Mouse (Mus musculus) hindbrain, embryonic 14.5 days (tissue): ENCODE measurements around the gene F11r. TPM values are rescaled to one million over a fixed set of nuclear protein-coding genes. Genes with fewer than 3 reads are reported as not detected.

Source experiments
- ATAC-seq: fragments of 200-750 bp; cut with Nextera tagmentation; 2 replicates; pipeline ENCODE4 v1.8.0; 2017; ENCODE audit warnings: moderate number of reproducible peaks, mild to moderate bottlenecking, moderate TSS enrichment, moderate library complexity; ENCODE audit not compliant: low FRiP score
- DNase-seq: peaks from one replicate; pipeline ENCODE4 v3.0.0-alpha.2; 2015; ENCODE audit warnings: low spot score
- H3K27ac ChIP-seq: fragments of 300-500 bp; sonication (generic); 2 replicates; pipeline ENCODE4 v1.5.1; 2014; ENCODE audit warnings: mild to moderate bottlenecking, moderate library complexity
- H3K27me3 ChIP-seq: fragments of 300-500 bp; sonication (generic); 2 replicates; pipeline ENCODE4 v1.6.1; 2014; ENCODE audit warnings: mild to moderate bottlenecking, low read length, mixed read lengths; ENCODE audit not compliant: control insufficient read depth, insufficient read depth
- H3K36me3 ChIP-seq: fragments of 300-500 bp; sonication (generic); replicated peaks from 2 replicates; pipeline ENCODE4 v1.6.1; 2014; ENCODE audit not compliant: control insufficient read depth, insufficient read depth
- H3K4me1 ChIP-seq: fragments of 300-500 bp; sonication (generic); replicated peaks from 2 replicates; pipeline ENCODE4 v1.6.1; 2014; ENCODE audit warnings: antibody characterized with exemption, low read length, mixed read lengths; ENCODE audit not compliant: control insufficient read depth, insufficient read depth
- H3K4me2 ChIP-seq: fragments of 300-500 bp; sonication (generic); replicated peaks from 2 replicates; pipeline ENCODE4 v1.6.1; 2014; ENCODE audit warnings: mild to moderate bottlenecking, moderate library complexity
- H3K4me3 ChIP-seq: fragments of 300-500 bp; sonication (generic); replicated peaks from 2 replicates; pipeline ENCODE4 v1.5.1; 2014; ENCODE audit warnings: mild to moderate bottlenecking, low read length
- H3K9ac ChIP-seq: fragments of 300-500 bp; sonication (generic); 2 replicates; pipeline ENCODE4 v1.6.1; 2014
- H3K9me3 ChIP-seq: fragments of 300-500 bp; sonication (generic); 2 replicates; pipeline ENCODE4 v1.6.1; 2016; ENCODE audit warnings: low read length; ENCODE audit not compliant: control insufficient read depth
- WGBS: fragments of 180-500 bp; shearing (Covaris S2); extraction: QIAGEN DNeasy Blood & Tissue Kit; methylation state at CpG from one replicate; pipeline ENCODE4 v1.1.7; 2014; 5-methylcytosine and 5-hydroxymethylcytosine counted together
- polyA plus RNA-seq: library from polyadenylated mRNA; unstranded; fragments of >200 nt; fragmentation: Nextera tagmentation; extraction: Ambion mirVana; gene quantifications from 2 replicates; pipeline ENCODE4 v1.2.1, GENCODE M21; 2014

Gene F11r
- polyA plus RNA-seq, 1 experiment from 2014 or later = 14.0 TPM

DNA sequence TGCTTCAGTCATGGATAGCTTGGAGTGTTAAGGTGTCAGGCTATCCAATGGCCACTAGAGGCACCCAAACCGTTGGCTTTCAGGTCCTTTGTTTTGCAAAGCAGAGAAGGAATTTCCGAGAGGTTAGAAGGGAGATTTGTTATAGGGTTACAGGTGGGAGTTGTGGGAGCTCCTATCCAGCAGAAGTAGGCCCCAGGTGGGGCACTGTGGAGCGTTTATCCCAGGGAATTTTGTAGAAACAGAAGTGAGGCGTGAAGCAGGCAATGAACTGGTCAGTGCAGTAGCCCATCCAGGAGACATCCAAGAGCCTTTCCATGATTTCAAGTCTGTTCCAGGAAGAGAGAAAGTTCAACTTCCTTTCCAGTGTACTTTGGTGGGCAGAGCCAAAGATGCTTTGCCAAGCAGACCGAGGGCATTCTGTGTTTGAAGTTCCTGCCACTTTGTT lies 64.3 kb downstream of the F11r start:
- Histone ChIP-seq H3K9ac (peak overlapping the region; percentile 28; the same call in 1 of the 2 replicates), H3K27ac (peak overlapping the region; percentile 68), H3K27me3 (no peaks in the 10 kb centered on the region), H3K4me2 (peak overlapping the region; percentile 79), H3K4me3 (no peak overlapping the region), H3K9me3 (no peaks in the 10 kb centered on the region), H3K4me1 (peaks cover 11% of the 10 kb centered on the region; the same call in 1 of the 2 replicates), H3K36me3 (no peaks in the 10 kb centered on the region)
- peak; percentile 61 for DNase-seq
- 7% methylated on average over 5 of the region's 5 CpGs for WGBS
- ATAC-seq = no peak

DNA sequence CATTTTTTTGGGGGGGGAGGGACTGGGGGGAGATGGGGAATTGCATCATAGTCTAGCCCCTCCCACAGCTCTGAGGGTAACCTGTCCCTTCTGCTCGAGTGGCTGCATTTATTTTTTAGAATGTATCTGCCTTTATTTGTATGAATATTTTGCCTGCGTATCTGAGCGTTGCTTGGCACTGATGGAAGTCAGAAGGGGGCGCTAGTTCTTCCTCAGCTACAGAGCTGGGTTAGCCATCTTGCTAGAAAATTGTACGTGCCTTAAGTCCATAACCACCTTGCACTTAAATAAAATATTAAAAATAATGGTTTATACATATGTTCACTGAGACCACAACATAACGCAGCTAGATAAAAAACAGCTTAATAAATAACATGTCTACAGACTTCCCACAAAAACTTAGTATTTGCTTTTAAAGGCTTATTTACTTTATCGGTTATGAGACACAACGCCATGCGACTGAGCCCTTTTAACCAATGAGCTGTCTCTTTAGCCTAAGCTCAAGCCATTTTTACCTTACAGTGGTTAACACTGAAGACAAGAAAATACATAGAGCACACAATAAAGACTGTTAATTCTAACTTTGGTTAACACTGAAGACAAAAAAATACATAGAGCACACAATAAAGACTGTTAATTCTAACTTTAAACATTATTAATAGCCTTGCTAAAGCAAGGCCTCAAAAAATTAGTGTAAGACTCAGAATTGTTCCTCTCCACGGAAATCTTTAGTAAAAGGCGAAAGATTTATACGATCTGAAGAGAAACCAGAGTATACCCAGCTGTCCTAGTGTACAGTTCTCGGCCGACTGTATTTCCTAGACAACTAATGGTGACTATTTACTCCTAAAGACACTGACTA lies 65.3 kb downstream of the F11r start:
- peak overlapping the region; percentile 79 for H3K4me2 ChIP-seq
- no peaks in the 10 kb centered on the region for H3K27me3 ChIP-seq
- no peaks in the 10 kb centered on the region for H3K9me3 ChIP-seq
- peak overlapping the region; percentile 98 for H3K27ac ChIP-seq
- H3K9ac ChIP-seq = peak overlapping the region; percentile 88
- peaks cover 11% of the 10 kb centered on the region; the same call in 1 of the 2 replicates for H3K4me1 ChIP-seq
- H3K36me3 ChIP-seq = no peaks in the 10 kb centered on the region
- 1% methylated on average over 14 of the region's 14 CpGs for WGBS
- ATAC-seq (peak; percentile 86), DNase-seq (peak; percentile 81)
- H3K4me3 ChIP-seq = peak overlapping the region; percentile 78

DNA sequence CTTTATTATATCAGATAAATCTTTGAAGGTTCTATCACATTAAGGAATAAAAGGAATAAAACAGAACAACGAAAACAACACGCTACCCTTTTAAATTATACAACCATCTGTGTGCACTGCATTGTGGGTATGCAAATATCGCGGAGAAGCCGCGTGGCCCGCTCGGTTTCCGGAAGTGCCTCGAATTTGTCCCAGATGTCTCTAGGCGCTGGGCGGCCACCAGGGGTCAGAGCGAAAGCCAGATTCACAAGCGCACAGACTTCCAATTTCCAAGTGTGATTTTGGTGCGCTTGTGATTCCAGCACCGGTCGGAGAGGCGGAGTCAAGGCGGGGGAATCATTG lies 65.9 kb downstream of the F11r start, which contains the start of gene Alyref2:
Gene Alyref2, plus strand, starts transcription at position 229 of the 342 bp plus-strand sequence.
- Histone ChIP-seq H3K4me3 (peak within 1 kb of the TSS; percentile 78), H3K4me2 (peak within 1 kb of the TSS; percentile 79), H3K27me3 (no peaks in the 10 kb centered on the region), H3K9ac (peak within 1 kb of the TSS; percentile 88), H3K9me3 (no peaks in the 10 kb centered on the region), H3K4me1 (peaks cover 11% of the 10 kb centered on the region; the same call in 1 of the 2 replicates), H3K27ac (peak within 1 kb of the TSS; percentile 98), H3K36me3 (no peaks in the 10 kb centered on the region)
- ATAC-seq (peak; percentile 90), DNase-seq (peak; percentile 97)
- 2% methylated on average over 19 of the region's 19 CpGs for WGBS

DNA sequence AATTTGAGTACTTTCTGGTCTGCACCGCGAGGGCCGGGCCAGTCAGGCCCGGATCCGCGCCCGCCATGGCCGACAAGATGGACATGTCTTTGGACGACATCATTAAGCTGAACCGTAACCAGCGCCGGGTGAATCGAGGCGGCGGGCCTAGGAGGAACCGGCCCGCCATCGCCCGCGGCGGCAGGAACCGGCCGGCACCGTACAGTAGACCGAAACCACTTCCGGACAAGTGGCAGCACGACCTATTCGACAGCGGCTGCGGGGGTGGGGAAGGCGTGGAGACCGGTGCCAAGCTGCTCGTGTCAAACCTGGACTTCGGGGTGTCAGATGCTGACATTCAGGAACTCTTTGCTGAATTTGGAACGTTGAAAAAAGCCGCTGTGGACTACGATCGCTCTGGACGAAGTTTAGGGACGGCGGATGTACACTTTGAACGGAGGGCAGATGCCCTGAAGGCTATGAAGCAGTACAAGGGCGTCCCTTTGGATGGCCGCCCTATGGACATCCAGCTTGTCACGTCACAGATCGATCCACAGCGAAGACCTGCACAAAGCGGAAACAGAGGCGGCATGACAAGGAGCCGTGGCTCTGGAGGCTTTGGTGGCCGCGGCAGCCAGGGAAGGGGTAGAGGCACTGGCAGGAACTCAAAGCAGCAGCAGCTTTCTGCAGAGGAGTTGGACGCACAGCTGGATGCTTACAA lies 66.4 kb downstream of the F11r start:
- Histone ChIP-seq H3K4me1 (peaks cover 11% of the 10 kb centered on the region; the same call in 1 of the 2 replicates), H3K27ac (peak overlapping the region; percentile 98), H3K4me2 (peak overlapping the region; percentile 79), H3K9me3 (no peaks in the 10 kb centered on the region), H3K4me3 (peak overlapping the region; percentile 78), H3K9ac (peak overlapping the region; percentile 88), H3K27me3 (no peaks in the 10 kb centered on the region), H3K36me3 (no peaks in the 10 kb centered on the region)
- peak; percentile 74 for ATAC-seq
- under 1% methylated on average over 53 of the region's 53 CpGs for WGBS
- peak; percentile 74 for DNase-seq

DNA sequence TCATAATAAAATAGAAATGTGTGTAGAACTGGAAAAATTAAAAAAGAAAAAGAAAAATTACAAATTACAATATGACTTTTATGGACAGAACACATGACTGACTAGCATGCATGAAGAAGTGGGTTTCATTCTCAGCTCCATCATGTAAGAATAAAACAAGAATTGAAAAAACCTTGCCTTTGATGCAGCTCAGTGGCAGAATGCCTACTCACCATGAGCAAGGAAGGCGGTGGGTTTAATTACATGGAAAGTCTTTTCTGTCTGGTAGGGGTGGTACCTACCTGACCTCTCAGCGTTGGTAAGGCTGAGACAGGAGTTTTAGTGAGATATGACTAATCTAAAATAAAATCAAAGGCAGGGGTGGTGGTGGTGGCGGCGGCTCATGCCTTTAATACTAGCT lies 67.3 kb downstream of the F11r start:
- WGBS = 71% methylated on average over 4 of the region's 4 CpGs
- H3K27ac ChIP-seq = peak overlapping the region; percentile 98
- H3K9ac ChIP-seq = peak overlapping the region; percentile 88

DNA sequence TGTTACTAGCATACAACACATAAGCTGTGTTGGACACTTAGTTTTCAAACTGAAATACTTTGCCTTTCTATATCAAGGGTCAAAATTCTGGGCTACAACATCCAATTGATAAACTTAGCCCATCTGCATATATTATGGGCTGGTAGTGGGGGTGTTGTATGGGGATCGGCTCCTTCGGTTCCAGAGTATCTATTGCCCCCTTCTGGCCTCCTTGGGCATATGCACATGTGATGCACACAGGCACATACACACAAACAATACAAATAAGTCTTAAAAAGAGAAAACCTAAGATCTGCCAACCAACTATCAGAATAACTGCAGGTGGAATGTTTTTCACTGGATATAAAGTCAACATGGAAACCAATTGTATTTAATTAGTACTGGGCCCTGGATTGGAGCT lies 75.9 kb downstream of the F11r start:
- no peak overlapping the region for H3K27ac ChIP-seq
- WGBS = 91% methylated on average over 2 of the region's 2 CpGs
- no peaks in the 10 kb centered on the region for H3K9me3 ChIP-seq
- no peak for DNase-seq
- no peaks in the 10 kb centered on the region for H3K27me3 ChIP-seq
- no peak overlapping the region for H3K9ac ChIP-seq
- no peak for ATAC-seq
- no peak overlapping the region for H3K4me2 ChIP-seq
- no peaks in the 10 kb centered on the region for H3K36me3 ChIP-seq
- H3K4me1 ChIP-seq = no peaks in the 10 kb centered on the region
- no peak overlapping the region for H3K4me3 ChIP-seq

More for the DNA sequence above, 67.3 kb downstream of the F11r start:
- Histone ChIP-seq H3K4me2 (peak overlapping the region; percentile 79), H3K9me3 (no peaks in the 10 kb centered on the region), H3K27me3 (no peaks in the 10 kb centered on the region), H3K36me3 (no peaks in the 10 kb centered on the region), H3K4me3 (peak overlapping the region; percentile 78), H3K4me1 (peaks cover 11% of the 10 kb centered on the region; the same call in 1 of the 2 replicates)
- DNase-seq = no peak
- ATAC-seq = no peak

DNA sequence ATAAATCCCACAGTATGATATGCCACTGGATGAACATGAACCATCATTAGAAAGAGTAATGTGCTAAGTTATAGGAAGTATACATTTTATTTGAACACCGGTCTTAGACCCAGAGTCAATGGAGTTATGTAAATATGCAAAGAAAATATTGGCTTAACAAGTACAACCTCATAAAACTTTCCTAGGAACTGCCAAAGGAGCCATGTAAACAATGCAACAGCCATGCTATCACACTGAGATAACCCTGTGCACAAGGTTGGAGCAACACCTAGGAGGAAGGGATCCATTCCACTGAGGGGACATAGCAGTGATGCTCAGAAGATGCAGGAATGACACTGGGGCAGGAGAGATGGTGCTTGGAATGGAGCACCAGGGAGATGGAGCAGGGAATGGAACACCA lies 76.4 kb downstream of the F11r start:
- no peaks in the 10 kb centered on the region for H3K27me3 ChIP-seq
- ATAC-seq (no peak), DNase-seq (no peak)
- H3K4me3 ChIP-seq = no peak overlapping the region
- H3K4me1 ChIP-seq = no peaks in the 10 kb centered on the region
- 94% methylated on average over 1 of the region's 1 CpGs for WGBS
- no peak overlapping the region for H3K27ac ChIP-seq
- H3K9me3 ChIP-seq = no peaks in the 10 kb centered on the region
- H3K4me2 ChIP-seq = no peak overlapping the region
- no peaks in the 10 kb centered on the region for H3K36me3 ChIP-seq
- no peak overlapping the region for H3K9ac ChIP-seq
